Mouse (Mus musculus) olfactory bulb, adult 2 months (tissue): ENCODE data around the gene Cnot9.

ENCODE experiments used
- CTCF ChIP-seq: fragments of 200-500 bp; IDR thresholded peaks from 2 replicates; pipeline ENCODE4 v1.5.1; 2012; ENCODE audit warnings: low read depth, mild to moderate bottlenecking, low read length, moderate library complexity; ENCODE audit not compliant: insufficient read depth
- POLR2A ChIP-seq: fragments of 200-500 bp; IDR thresholded peaks from 2 replicates; pipeline ENCODE4 v1.6.1; 2012; ENCODE audit warnings: mild to moderate bottlenecking, low read depth, low read length, moderate library complexity; ENCODE audit not compliant: insufficient read depth

DNA sequence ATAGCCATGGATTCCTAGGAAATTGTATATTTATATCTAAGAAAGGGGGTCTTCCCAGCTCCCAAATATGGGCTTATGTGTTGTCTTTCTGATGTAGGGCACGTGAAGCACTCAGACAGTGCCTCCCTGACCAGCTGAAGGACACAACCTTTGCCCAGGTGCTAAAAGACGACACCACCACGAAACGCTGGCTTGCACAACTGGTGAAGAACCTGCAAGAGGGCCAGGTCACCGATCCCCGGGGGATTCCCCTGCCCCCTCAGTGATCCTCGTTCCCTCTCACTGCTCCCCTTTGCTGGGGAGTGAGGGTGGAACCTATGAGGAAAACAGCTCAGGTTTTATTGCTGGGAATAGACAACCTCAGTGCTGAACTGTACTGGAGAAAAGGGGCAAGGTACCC is 22.7 kb downstream of the Cnot9 start:
- TF ChIP-seq CTCF: no peak
- TF ChIP-seq POLR2A: no peak
